Mouse (Mus musculus) embryonic facial prominence, embryonic 13.5 days (tissue): ENCODE measurements around the gene Ampd3. TPM values are rescaled to one million over a fixed set of nuclear protein-coding genes. Genes with fewer than 3 reads are reported as not detected.

Source experiments
- ATAC-seq: fragments of 200-750 bp; cut with Nextera tagmentation; 2 replicates; pipeline ENCODE4 v1.8.0; 2017; ENCODE audit warnings: low read depth; ENCODE audit not compliant: insufficient number of reproducible peaks, insufficient read depth, low FRiP score, low TSS enrichment
- H3K27ac ChIP-seq: fragments of 300-500 bp; sonication (generic); 2 replicates; pipeline ENCODE4 v1.5.1; 2015; ENCODE audit warnings: moderate library complexity, mild to moderate bottlenecking, inconsistent platforms
- H3K27me3 ChIP-seq: fragments of 300-500 bp; sonication (generic); 2 replicates; pipeline ENCODE4 v1.6.1; 2015; ENCODE audit warnings: mild to moderate bottlenecking, inconsistent platforms
- H3K36me3 ChIP-seq: fragments of 300-500 bp; sonication (generic); 2 replicates; pipeline ENCODE4 v1.6.1; 2015; ENCODE audit warnings: mild to moderate bottlenecking, inconsistent platforms
- H3K4me1 ChIP-seq: fragments of 300-500 bp; sonication (generic); 2 replicates; pipeline ENCODE4 v1.6.1; 2015; ENCODE audit warnings: inconsistent platforms
- H3K4me2 ChIP-seq: fragments of 300-500 bp; sonication (generic); 2 replicates; pipeline ENCODE4 v1.6.1; 2015; ENCODE audit warnings: moderate library complexity, mild to moderate bottlenecking, inconsistent platforms
- H3K4me3 ChIP-seq: fragments of 300-500 bp; sonication (generic); 2 replicates; pipeline ENCODE4 v1.5.1; 2015; ENCODE audit warnings: mild to moderate bottlenecking, inconsistent platforms
- H3K9ac ChIP-seq: fragments of 300-500 bp; sonication (generic); 2 replicates; pipeline ENCODE4 v1.6.1; 2015; ENCODE audit warnings: mild to moderate bottlenecking, inconsistent platforms
- H3K9me3 ChIP-seq: fragments of 300-500 bp; sonication (generic); 2 replicates; pipeline ENCODE4 v1.6.1; 2016; ENCODE audit warnings: inconsistent platforms
- WGBS: fragments of 180-500 bp; shearing (Covaris S2); methylation state at CpG from one replicate; pipeline ENCODE4 v1.1.7; 2015; ENCODE audit warnings: mixed read lengths; 5-methylcytosine and 5-hydroxymethylcytosine counted together
- polyA plus RNA-seq: library from polyadenylated mRNA; unstranded; fragments of >200 nt; fragmentation: Nextera tagmentation; extraction: Ambion mirVana; gene quantifications from 2 replicates; pipeline ENCODE4 v1.2.1, GENCODE M21; 2015

The Ampd3 gene
- 3.5 and 6.2 TPM in 2 replicates for polyA plus RNA-seq

- H3K4me3 ChIP-seq = peak within 1 kb of the TSS; percentile 61
- H3K9me3 ChIP-seq = no peaks in the 10 kb centered on the region
- H3K27me3 ChIP-seq = peaks cover 25% of the 10 kb centered on the region
- 17% methylated on average over 16 of the region's 16 CpGs for WGBS
- no peaks in the 10 kb centered on the region for H3K36me3 ChIP-seq
- peak within 1 kb of the TSS; percentile 98 for H3K4me2 ChIP-seq
- no peak within 1 kb of the TSS; the same call in 1 of the 2 replicates for H3K27ac ChIP-seq
- H3K9ac ChIP-seq = peak within 1 kb of the TSS; percentile 79
- peaks cover 13% of the 10 kb centered on the region for H3K4me1 ChIP-seq
- no peak for ATAC-seq
These were observed at the start of gene Ampd3 for GRCm38 (mm10) chr7:110768001-110768400. Gene Ampd3 (plus strand): TSS chr7:110768206.

- Histone ChIP-seq H3K4me1 (no peaks in the 10 kb centered on the region), H3K27me3 (no peaks in the 10 kb centered on the region), H3K9me3 (no peaks in the 10 kb centered on the region), H3K4me2 (no peak overlapping the region), H3K36me3 (no peaks in the 10 kb centered on the region), H3K4me3 (no peak overlapping the region), H3K27ac (no peak overlapping the region), H3K9ac (no peak overlapping the region)
- WGBS = 67% methylated on average over 6 of the region's 6 CpGs
- no peak for ATAC-seq
These were observed 49.5 kb upstream of the Ampd3 start for GRCm38 (mm10) chr7:110718505-110718904.

- no peaks in the 10 kb centered on the region for H3K9me3 ChIP-seq
- no peak overlapping the region for H3K4me3 ChIP-seq
- no peak overlapping the region for H3K9ac ChIP-seq
- WGBS = 81% methylated on average over 4 of the region's 4 CpGs
- H3K4me1 ChIP-seq = no peaks in the 10 kb centered on the region
- H3K27me3 ChIP-seq = no peaks in the 10 kb centered on the region
- no peak overlapping the region for H3K4me2 ChIP-seq
- no peak overlapping the region for H3K27ac ChIP-seq
- ATAC-seq = no peak
- H3K36me3 ChIP-seq = no peaks in the 10 kb centered on the region
These were observed 48.1 kb upstream of the Ampd3 start for GRCm38 (mm10) chr7:110719857-110720256.

GRCm38 (mm10) chr7:110722183-110722582 is 45.8 kb upstream of the Ampd3 start:
- Histone ChIP-seq H3K27ac (no peak overlapping the region), H3K4me1 (no peaks in the 10 kb centered on the region), H3K27me3 (no peaks in the 10 kb centered on the region), H3K9ac (no peak overlapping the region), H3K9me3 (no peaks in the 10 kb centered on the region), H3K4me3 (no peak overlapping the region), H3K4me2 (no peak overlapping the region), H3K36me3 (no peaks in the 10 kb centered on the region)
- ATAC-seq = no peak
- 88% methylated on average over 4 of the region's 4 CpGs for WGBS

DNA sequence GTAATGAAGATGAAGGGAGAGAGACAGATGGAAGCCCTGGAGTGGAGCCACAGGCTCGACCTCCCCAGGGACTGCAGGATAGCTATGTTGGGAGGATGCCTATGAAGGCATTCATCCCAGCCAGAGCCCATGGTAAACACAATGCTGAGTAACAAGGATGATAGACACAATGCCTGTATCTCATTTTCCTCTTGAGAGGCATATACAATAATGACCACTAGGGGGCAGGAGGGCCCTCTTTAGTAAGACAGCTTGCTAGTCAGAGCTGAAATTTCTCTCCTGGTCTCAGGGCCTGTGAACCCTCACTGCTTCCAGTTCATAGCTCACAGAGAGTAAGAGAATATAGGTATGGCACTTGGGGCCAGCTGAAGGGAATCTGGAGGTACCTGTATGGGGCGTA is 41.0 kb upstream of the Ampd3 start:
- Histone ChIP-seq H3K4me1 (peaks cover 4% of the 10 kb centered on the region; the same call in 1 of the 2 replicates), H3K36me3 (no peaks in the 10 kb centered on the region), H3K4me2 (no peak overlapping the region), H3K27me3 (no peaks in the 10 kb centered on the region), H3K9ac (no peak overlapping the region), H3K4me3 (no peak overlapping the region), H3K27ac (no peak overlapping the region), H3K9me3 (no peaks in the 10 kb centered on the region)
- ATAC-seq = no peak
- WGBS = 33% methylated on average over 2 of the region's 2 CpGs

DNA sequence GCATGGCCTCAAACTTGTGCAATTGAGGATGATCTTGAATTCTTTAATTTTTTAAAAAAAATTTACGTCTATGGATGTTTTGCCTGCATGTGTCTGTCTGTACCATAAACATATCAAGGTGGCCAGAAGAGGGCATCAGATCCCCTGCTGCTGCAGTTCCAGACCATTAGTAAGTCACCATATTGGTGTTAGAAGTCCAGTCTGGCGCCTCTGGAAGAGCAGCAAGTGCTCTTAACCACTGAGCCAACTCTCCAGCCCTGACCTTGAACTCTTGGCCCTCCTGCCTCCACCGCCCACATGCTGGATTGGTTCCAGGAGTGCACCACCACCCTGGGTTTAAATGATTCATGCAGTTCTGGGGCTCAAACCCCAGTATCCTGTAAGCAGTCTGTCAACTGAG is 39.1 kb upstream of the Ampd3 start:
- H3K36me3 ChIP-seq = no peaks in the 10 kb centered on the region
- no peak overlapping the region for H3K27ac ChIP-seq
- ATAC-seq = no peak
- H3K4me3 ChIP-seq = no peak overlapping the region
- H3K27me3 ChIP-seq = no peaks in the 10 kb centered on the region
- 46% methylated on average over 3 of the region's 3 CpGs for WGBS
- no peak overlapping the region for H3K9ac ChIP-seq
- H3K9me3 ChIP-seq = no peaks in the 10 kb centered on the region
- no peak overlapping the region for H3K4me2 ChIP-seq
- H3K4me1 ChIP-seq = peaks cover 4% of the 10 kb centered on the region; the same call in 1 of the 2 replicates

- Histone ChIP-seq H3K4me2 (no peak overlapping the region), H3K36me3 (no peaks in the 10 kb centered on the region), H3K4me3 (no peak overlapping the region), H3K27ac (no peak overlapping the region), H3K9me3 (no peaks in the 10 kb centered on the region), H3K4me1 (peaks cover 4% of the 10 kb centered on the region; the same call in 1 of the 2 replicates), H3K9ac (no peak overlapping the region), H3K27me3 (no peaks in the 10 kb centered on the region)
- no peak for ATAC-seq
- 63% methylated on average over 6 of the region's 6 CpGs for WGBS
These were observed 38.7 kb upstream of the Ampd3 start for GRCm38 (mm10) chr7:110729295-110729694.

- ATAC-seq = no peak
- WGBS = 55% methylated on average over 6 of the region's 6 CpGs
- Histone ChIP-seq H3K9ac (no peak overlapping the region), H3K9me3 (no peaks in the 10 kb centered on the region), H3K4me3 (no peak overlapping the region), H3K4me1 (peaks cover 4% of the 10 kb centered on the region; the same call in 1 of the 2 replicates), H3K36me3 (no peaks in the 10 kb centered on the region), H3K27ac (no peak overlapping the region), H3K4me2 (no peak overlapping the region), H3K27me3 (no peaks in the 10 kb centered on the region)
These were observed 36.7 kb upstream of the Ampd3 start for GRCm38 (mm10) chr7:110731091-110731967.

DNA sequence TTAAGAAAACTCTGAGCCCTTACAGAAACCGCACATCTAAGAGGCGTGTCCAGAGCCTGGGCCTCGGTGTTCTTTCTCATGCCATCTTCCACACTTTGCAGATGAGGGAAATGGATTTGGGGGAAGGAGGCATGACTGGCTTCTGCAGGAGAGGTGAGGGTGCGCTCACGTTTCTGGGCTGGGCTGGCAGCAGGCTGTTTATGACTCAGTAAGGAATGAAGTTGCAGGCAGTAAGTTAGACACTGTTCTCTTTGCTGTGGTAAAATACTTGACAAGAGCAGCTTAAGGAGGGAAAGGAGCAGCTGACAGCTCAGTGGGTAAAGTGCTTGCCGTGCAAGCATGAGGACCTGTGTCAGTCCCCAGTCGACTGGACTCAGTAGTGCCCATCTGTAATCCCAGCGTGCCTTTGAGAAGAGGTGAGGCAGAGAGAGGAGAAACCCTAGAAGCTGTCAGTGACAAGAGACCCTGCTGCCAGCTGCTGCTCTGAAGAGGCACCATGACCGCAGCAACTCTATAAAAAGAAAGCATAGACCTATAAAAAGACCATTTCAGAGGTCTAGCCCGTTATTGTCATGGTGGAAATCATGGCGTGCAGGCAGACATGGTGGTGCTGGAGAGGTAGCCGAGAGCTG is 35.9 kb upstream of the Ampd3 start:
- 77% methylated on average over 12 of the region's 12 CpGs for WGBS
- no peak overlapping the region for H3K4me2 ChIP-seq
- H3K36me3 ChIP-seq = no peaks in the 10 kb centered on the region
- no peak overlapping the region for H3K4me3 ChIP-seq
- H3K27me3 ChIP-seq = no peaks in the 10 kb centered on the region
- no peak for ATAC-seq
- H3K9ac ChIP-seq = no peak overlapping the region
- H3K4me1 ChIP-seq = peaks cover 4% of the 10 kb centered on the region; the same call in 1 of the 2 replicates
- H3K27ac ChIP-seq = no peak overlapping the region
- H3K9me3 ChIP-seq = 0 out of 2 replicates have a peak, but pooled peaks cover 2% of the 10 kb centered on the region

DNA sequence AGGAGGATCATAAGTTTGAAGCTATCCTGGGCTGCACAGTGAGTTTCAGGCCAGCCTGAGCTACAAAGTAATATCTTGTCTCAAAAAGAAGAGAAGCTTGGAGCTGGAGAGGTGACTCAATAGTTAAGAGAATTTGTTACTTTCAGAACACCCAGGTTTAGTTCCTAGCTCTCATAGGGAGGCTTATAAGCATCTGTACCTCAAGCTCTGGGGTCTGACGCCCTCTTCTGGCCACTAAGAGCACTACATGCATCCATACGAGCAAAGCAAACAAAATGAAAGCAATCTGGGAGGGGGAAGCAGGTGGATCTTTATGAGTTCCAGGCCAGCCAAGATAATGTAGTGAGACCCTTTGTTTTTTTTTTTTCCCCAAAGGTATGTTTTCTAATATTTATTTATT is 31.1 kb upstream of the Ampd3 start:
- Histone ChIP-seq H3K4me2 (no peak overlapping the region), H3K9ac (no peak overlapping the region), H3K27me3 (no peaks in the 10 kb centered on the region), H3K4me3 (no peak overlapping the region), H3K27ac (no peak overlapping the region), H3K36me3 (no peaks in the 10 kb centered on the region), H3K9me3 (0 out of 2 replicates have a peak, but pooled peaks cover 2% of the 10 kb centered on the region), H3K4me1 (peaks cover 17% of the 10 kb centered on the region)
- ATAC-seq = no peak
- 42% methylated on average over 2 of the region's 2 CpGs for WGBS

GRCm38 (mm10) chr7:110739764-110740163 is 28.2 kb upstream of the Ampd3 start:
- no peak overlapping the region for H3K4me2 ChIP-seq
- no peak overlapping the region for H3K4me3 ChIP-seq
- H3K9ac ChIP-seq = no peak overlapping the region
- H3K4me1 ChIP-seq = peaks cover 17% of the 10 kb centered on the region
- H3K9me3 ChIP-seq = 0 out of 2 replicates have a peak, but pooled peaks cover 2% of the 10 kb centered on the region
- WGBS = 24% methylated on average over 5 of the region's 5 CpGs
- no peaks in the 10 kb centered on the region for H3K36me3 ChIP-seq
- no peaks in the 10 kb centered on the region for H3K27me3 ChIP-seq
- ATAC-seq = no peak
- H3K27ac ChIP-seq = 0 out of 2 replicates have a peak overlapping the region, but pooled peaks have one; percentile 48
